Mouse (Mus musculus): ENCODE results near the gene Cfap20. TPM values are rescaled to one million over a fixed set of nuclear protein-coding genes. Genes with fewer than 3 reads are reported as not detected.
A peak's percentile ranks its signal among the peaks of the same experiment; 100 is the strongest.

Gene Cfap20
- 135 and 146 TPM in 2 replicates for polyA plus RNA-seq (2016; fragmentation: Nextera tagmentation; extraction: Ambion mirVana)

- WGBS: 2% methylated on average over 51 of the region's 51 CpGs
- DNase-seq (ENCODE audit: low spot score): peak; percentile 100
These were observed at the start of gene Cfap20 for GRCm38 (mm10) chr8:95434686-95435439. TSS of gene Cfap20 (minus strand) at chr8:95434869.

GRCm38 (mm10) chr8:95470008-95470407 lies 35.3 kb upstream of the Cfap20 start:
- Histone ChIP-seq H3K27me3 (ENCODE audit: insufficient read depth, poor library complexity, severe bottlenecking) (no peaks in the 10 kb centered on the region), H3K27ac (no peak overlapping the region), H3K4me1 (replicated peaks) (no peaks in the 10 kb centered on the region), H3K4me3 (no peak overlapping the region), H3K9me3 (no peaks in the 10 kb centered on the region), H3K36me3 (peaks cover 98% of the 10 kb centered on the region)
- no peak for DNase-seq (ENCODE audit: low spot score)
- WGBS: 94% methylated on average over 4 of the region's 4 CpGs

More at GRCm38 (mm10) chr8:95434686-95435439, at the start of gene Cfap20:
- Histone ChIP-seq H3K27me3 (ENCODE audit: insufficient read depth, poor library complexity, severe bottlenecking) (no peaks in the 10 kb centered on the region), H3K4me3 (peak within 1 kb of the TSS; percentile 91), H3K27ac (peak within 1 kb of the TSS; percentile 95), H3K36me3 (0 out of 2 replicates have a peak, but pooled peaks cover 3% of the 10 kb centered on the region), H3K9me3 (no peaks in the 10 kb centered on the region), H3K4me1 (replicated peaks) (peaks cover 49% of the 10 kb centered on the region)

DNA sequence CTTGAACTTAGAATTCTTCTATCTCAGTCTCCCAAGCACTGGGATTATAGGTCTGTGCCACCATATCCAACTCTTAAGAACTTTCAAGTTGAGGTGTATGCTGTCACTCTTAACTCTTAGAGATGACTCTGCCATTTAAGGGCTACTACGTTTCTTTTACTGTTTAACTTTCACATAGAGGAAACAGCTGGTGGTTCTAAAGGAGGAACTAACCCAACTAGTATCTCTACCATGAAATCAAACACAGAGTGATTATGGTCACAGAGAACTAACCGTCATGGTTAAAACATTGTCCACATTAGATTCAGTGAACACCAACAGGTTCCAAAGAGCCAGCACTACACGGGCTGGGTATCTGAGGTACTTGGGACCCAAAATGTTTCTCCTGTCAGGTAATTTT lies 34.3 kb upstream of the Cfap20 start:
- Histone ChIP-seq H3K27ac (no peak overlapping the region), H3K9me3 (no peaks in the 10 kb centered on the region), H3K27me3 (ENCODE audit: insufficient read depth, poor library complexity, severe bottlenecking) (no peaks in the 10 kb centered on the region), H3K36me3 (peaks cover 98% of the 10 kb centered on the region), H3K4me1 (replicated peaks) (no peaks in the 10 kb centered on the region), H3K4me3 (no peak overlapping the region)
- no peak for DNase-seq (ENCODE audit: low spot score)
- 92% methylated on average over 3 of the region's 3 CpGs for WGBS

GRCm38 (mm10) chr8:95466543-95466942 lies 31.9 kb upstream of the Cfap20 start:
- Histone ChIP-seq H3K36me3 (peaks cover 98% of the 10 kb centered on the region), H3K9me3 (no peaks in the 10 kb centered on the region), H3K4me1 (replicated peaks) (no peaks in the 10 kb centered on the region), H3K27ac (no peak overlapping the region), H3K27me3 (ENCODE audit: insufficient read depth, poor library complexity, severe bottlenecking) (no peaks in the 10 kb centered on the region), H3K4me3 (no peak overlapping the region)
- no peak for DNase-seq (ENCODE audit: low spot score)
- 92% methylated on average over 2 of the region's 2 CpGs for WGBS

GRCm38 (mm10) chr8:95452518-95452917 lies 17.8 kb upstream of the Cfap20 start:
- H3K36me3 ChIP-seq: peaks cover 99% of the 10 kb centered on the region
- no peaks in the 10 kb centered on the region for H3K27me3 ChIP-seq (ENCODE audit: insufficient read depth, poor library complexity, severe bottlenecking)
- H3K4me3 ChIP-seq: no peak overlapping the region
- DNase-seq (ENCODE audit: low spot score): no peak
- WGBS: 84% methylated on average over 8 of the region's 8 CpGs
- H3K27ac ChIP-seq: no peak overlapping the region
- H3K9me3 ChIP-seq: no peaks in the 10 kb centered on the region
- H3K4me1 ChIP-seq (replicated peaks): no peaks in the 10 kb centered on the region

GRCm38 (mm10) chr8:95450271-95450670 lies 15.6 kb upstream of the Cfap20 start:
- H3K27ac ChIP-seq: no peak overlapping the region
- H3K9me3 ChIP-seq: no peaks in the 10 kb centered on the region
- WGBS: 96% methylated on average over 5 of the region's 5 CpGs
- no peak overlapping the region for H3K4me3 ChIP-seq
- peaks cover 88% of the 10 kb centered on the region for H3K36me3 ChIP-seq
- H3K27me3 ChIP-seq (ENCODE audit: insufficient read depth, poor library complexity, severe bottlenecking): no peaks in the 10 kb centered on the region
- no peak for DNase-seq (ENCODE audit: low spot score)
- H3K4me1 ChIP-seq (replicated peaks): no peaks in the 10 kb centered on the region

GRCm38 (mm10) chr8:95447661-95448060 lies 13.0 kb upstream of the Cfap20 start:
- DNase-seq (ENCODE audit: low spot score): no peak
- H3K9me3 ChIP-seq: no peaks in the 10 kb centered on the region
- H3K27ac ChIP-seq: no peak overlapping the region
- no peak overlapping the region for H3K4me3 ChIP-seq
- peaks cover 62% of the 10 kb centered on the region for H3K36me3 ChIP-seq
- H3K27me3 ChIP-seq (ENCODE audit: insufficient read depth, poor library complexity, severe bottlenecking): no peaks in the 10 kb centered on the region
- 93% methylated on average over 7 of the region's 7 CpGs for WGBS
- H3K4me1 ChIP-seq (replicated peaks): no peaks in the 10 kb centered on the region

GRCm38 (mm10) chr8:95445042-95445441 lies 10.4 kb upstream of the Cfap20 start:
- 93% methylated on average over 4 of the region's 4 CpGs for WGBS
- Histone ChIP-seq H3K27ac (no peak overlapping the region), H3K27me3 (ENCODE audit: insufficient read depth, poor library complexity, severe bottlenecking) (no peaks in the 10 kb centered on the region), H3K36me3 (peaks cover 37% of the 10 kb centered on the region), H3K9me3 (no peaks in the 10 kb centered on the region), H3K4me3 (no peak overlapping the region), H3K4me1 (replicated peaks) (no peaks in the 10 kb centered on the region)
- DNase-seq (ENCODE audit: low spot score): no peak

- Histone ChIP-seq H3K4me1 (replicated peaks) (no peaks in the 10 kb centered on the region), H3K4me3 (no peak overlapping the region), H3K9me3 (no peaks in the 10 kb centered on the region), H3K27ac (no peak overlapping the region), H3K36me3 (peaks cover 2% of the 10 kb centered on the region; the same call in 1 of the 2 replicates), H3K27me3 (ENCODE audit: insufficient read depth, poor library complexity, severe bottlenecking) (no peaks in the 10 kb centered on the region)
- WGBS: 64% methylated on average over 5 of the region's 5 CpGs
- DNase-seq (ENCODE audit: low spot score): no peak
These were observed 6.9 kb upstream of the Cfap20 start for GRCm38 (mm10) chr8:95441491-95442039.

GRCm38 (mm10) chr8:95440168-95440709 lies 5.6 kb upstream of the Cfap20 start:
- Histone ChIP-seq H3K4me1 (replicated peaks) (0 out of 2 replicates have a peak, but pooled peaks cover under 1% of the 10 kb centered on the region), H3K36me3 (no peaks in the 10 kb centered on the region), H3K9me3 (no peaks in the 10 kb centered on the region), H3K27ac (no peak overlapping the region), H3K4me3 (no peak overlapping the region), H3K27me3 (ENCODE audit: insufficient read depth, poor library complexity, severe bottlenecking) (no peaks in the 10 kb centered on the region)
- 90% methylated on average over 5 of the region's 5 CpGs for WGBS
- DNase-seq (ENCODE audit: low spot score): no peak

DNA sequence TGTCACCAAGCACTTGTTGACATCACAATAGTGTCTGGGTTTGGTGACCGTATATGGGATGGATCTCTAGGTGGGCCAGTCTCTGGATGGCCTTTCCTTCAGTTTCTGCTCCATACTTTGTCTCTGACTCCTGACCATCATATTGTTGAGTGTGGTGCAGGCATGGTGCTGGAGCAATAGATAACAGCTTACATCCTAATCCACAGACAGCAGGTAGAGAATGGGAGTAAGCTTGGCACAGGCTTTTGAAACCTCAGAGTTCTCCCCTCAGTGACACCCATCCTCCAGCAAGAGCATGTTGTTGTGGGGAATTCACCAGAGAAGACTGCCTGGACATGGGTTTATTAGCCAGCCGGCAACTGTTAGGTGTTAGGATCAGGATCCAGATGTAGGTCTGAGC lies 4.8 kb upstream of the Cfap20 start:
- H3K27me3 ChIP-seq (ENCODE audit: insufficient read depth, poor library complexity, severe bottlenecking): no peaks in the 10 kb centered on the region
- 91% methylated on average over 2 of the region's 2 CpGs for WGBS
- H3K27ac ChIP-seq: no peak overlapping the region
- H3K36me3 ChIP-seq: no peaks in the 10 kb centered on the region
- H3K4me3 ChIP-seq: no peak overlapping the region
- no peaks in the 10 kb centered on the region for H3K9me3 ChIP-seq
- 0 out of 2 replicates have a peak, but pooled peaks cover 6% of the 10 kb centered on the region for H3K4me1 ChIP-seq (replicated peaks)
- no peak for DNase-seq (ENCODE audit: low spot score)

DNA sequence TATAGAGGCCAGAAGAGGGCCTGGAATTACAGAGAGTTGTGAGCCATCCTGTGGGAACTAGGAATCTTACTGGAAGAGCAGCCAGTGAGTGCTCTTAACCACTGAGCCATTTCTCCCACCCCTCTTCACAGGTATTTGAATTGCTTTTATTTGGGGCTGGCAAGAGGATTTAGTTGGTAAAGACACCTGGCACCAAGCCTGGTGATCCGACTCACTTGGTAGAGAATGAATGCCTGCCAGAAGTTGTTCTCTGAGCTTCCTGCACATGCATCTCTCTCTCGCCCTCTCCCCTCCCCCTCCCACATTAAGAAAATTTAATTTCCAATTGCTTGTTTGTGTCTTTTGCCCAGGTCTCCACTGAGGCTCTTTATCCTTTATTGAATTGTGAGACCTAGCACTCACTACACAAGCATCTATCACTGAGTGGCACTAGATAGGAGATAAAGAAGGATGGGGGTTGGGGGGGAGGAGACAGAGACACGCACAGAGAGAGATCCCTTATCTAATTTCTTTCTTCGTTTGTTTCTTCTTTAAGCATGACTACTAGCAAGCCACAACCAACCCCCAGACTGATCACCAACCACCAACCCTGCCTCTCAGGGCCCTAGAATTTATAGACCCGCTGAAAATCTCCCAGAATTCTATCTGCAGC lies 2.8 kb upstream of the Cfap20 start:
- 60% methylated on average over 5 of the region's 5 CpGs for WGBS
- no peaks in the 10 kb centered on the region for H3K9me3 ChIP-seq
- H3K36me3 ChIP-seq: no peaks in the 10 kb centered on the region
- no peak overlapping the region for H3K4me3 ChIP-seq
- H3K27ac ChIP-seq: no peak overlapping the region
- no peak for DNase-seq (ENCODE audit: low spot score)
- peaks cover 24% of the 10 kb centered on the region for H3K4me1 ChIP-seq (replicated peaks)
- no peaks in the 10 kb centered on the region for H3K27me3 ChIP-seq (ENCODE audit: insufficient read depth, poor library complexity, severe bottlenecking)

- 87% methylated on average over 3 of the region's 3 CpGs for WGBS
- H3K4me1 ChIP-seq (replicated peaks): peaks cover 38% of the 10 kb centered on the region
- H3K27ac ChIP-seq: no peak overlapping the region
- no peak for DNase-seq (ENCODE audit: low spot score)
- H3K9me3 ChIP-seq: no peaks in the 10 kb centered on the region
- 0 out of 2 replicates have a peak, but pooled peaks cover 3% of the 10 kb centered on the region for H3K36me3 ChIP-seq
- no peak overlapping the region for H3K4me3 ChIP-seq
- H3K27me3 ChIP-seq (ENCODE audit: insufficient read depth, poor library complexity, severe bottlenecking): no peaks in the 10 kb centered on the region
These were observed 1.3 kb upstream of the Cfap20 start for GRCm38 (mm10) chr8:95435930-95436329.

Data from hindbrain, embryonic 10.5 days (tissue).